Mouse (Mus musculus) induced T-regulatory cell, adult 2 months (primary cell): ENCODE measurements around the gene Phip.
A peak's percentile ranks its signal among the peaks of the same experiment; 100 is the strongest.

ENCODE experiments used
- DNase-seq: peaks from one replicate; pipeline ENCODE4 v3.0.0-alpha.2; 2012; ENCODE audit warnings: low read depth

Gene Phip

GRCm38 (mm10) chr9:82975342-82976215 lies at the start of gene Phip:
Gene Phip, minus strand, starts transcription at chr9:82975516.
- DNase-seq = peak; percentile 95

DNA sequence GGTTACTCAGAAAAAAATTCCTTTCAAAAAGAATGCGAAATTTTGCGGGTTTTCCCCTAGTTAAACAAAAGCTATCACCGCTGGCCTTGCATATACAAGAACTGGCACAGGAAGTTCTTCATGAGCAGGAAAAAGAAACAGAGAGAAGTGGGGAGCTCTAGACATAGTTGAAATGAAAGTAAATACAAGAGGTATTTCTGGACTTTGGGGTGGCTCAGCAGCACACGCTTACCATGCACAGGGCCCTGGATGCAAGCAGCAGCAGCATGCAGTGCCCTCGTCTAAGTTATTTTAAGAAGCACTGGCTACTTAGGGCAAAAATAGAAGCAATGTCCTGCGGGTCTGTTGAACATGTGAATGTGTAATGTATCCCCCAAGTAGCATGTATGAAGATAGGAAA lies 48.4 kb upstream of the Phip start:
- peak; percentile 53 for DNase-seq

DNA sequence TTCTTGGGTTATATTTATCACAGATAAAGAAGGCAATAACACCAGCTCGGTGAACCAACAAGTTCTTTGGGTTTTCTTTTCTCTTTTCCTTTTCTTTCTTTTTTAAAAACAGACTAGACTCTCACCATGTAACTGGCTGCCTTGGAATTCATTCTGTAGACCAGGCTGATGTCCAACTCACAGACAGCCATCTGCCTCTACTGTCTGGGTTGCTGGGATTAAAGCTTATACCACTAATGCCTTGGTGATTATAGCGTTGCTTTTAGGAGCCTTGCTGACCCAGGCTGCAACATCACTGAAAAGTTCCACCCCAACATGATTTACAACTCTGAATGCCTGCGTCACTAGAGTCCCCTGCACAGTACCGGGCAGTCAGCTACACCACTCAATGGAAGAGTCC lies 39.2 kb upstream of the Phip start:
- no peak for DNase-seq

GRCm38 (mm10) chr9:83008306-83008705 lies 33.0 kb upstream of the Phip start:
- DNase-seq = no peak

DNA sequence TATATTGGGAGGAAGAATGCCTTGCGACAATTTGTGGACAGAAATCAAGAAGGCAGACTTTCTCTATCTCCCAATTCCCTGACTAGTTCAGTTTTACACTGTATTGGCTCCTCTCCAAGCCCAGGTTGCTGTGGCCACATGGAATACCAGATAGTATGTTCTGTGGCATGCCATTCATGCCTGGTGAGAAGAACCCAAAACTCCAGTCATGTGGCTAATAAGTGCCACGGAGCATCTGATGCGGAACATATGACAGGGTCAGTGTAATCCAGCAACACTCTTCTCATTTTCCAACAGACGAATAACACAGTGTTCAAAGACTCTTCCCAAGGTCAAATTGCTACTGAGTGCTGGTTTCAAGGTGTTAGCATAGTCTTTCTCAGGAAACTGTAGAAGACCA lies 26.0 kb upstream of the Phip start:
- no peak for DNase-seq

GRCm38 (mm10) chr9:82997765-82998500 lies 22.6 kb upstream of the Phip start:
- DNase-seq = no peak

DNA sequence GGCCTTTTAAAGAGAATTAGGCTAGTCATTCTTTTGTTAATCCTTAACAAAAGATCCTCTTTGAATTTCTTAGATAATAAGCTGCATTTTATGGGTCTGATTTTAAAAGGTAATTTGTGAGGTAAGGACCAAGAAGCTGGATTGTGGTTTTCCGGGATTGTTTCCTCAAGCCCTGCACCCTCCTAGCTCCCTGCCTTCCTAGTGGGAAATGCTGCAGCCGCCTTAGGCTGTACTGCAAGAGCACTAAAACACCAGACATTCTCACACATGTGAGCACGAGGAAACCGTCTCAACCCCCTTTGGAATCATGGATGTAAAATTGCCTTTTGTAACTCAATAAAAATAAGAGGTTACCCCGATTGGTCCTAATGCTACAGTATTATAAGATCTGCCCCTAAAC lies 1.6 kb upstream of the Phip start:
- DNase-seq = no peak

- DNase-seq = no peak
Observed at GRCm38 (mm10) chr9:82976219-82976618, 903 bp upstream of the Phip start.

DNA sequence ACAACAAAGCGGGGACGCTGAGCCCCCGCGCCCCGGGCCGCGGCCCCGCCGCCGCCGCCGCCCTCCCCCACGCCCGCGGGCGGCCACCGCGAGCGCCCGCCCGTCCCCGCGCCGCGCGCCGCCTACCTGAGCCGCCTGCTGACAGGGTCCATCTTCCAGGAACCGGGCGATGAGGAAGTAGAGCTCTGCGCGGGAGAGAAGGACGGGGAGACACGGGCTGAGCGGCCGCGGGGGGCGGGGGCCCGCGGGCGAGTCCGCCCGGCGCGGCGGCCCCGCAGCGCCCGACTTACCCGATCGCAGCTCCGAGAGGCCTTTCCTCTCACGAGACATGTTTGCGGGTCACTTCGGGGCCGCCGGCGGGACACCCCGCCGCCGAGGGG lies 364 bp downstream of the Phip start:
- no peak for DNase-seq

DNA sequence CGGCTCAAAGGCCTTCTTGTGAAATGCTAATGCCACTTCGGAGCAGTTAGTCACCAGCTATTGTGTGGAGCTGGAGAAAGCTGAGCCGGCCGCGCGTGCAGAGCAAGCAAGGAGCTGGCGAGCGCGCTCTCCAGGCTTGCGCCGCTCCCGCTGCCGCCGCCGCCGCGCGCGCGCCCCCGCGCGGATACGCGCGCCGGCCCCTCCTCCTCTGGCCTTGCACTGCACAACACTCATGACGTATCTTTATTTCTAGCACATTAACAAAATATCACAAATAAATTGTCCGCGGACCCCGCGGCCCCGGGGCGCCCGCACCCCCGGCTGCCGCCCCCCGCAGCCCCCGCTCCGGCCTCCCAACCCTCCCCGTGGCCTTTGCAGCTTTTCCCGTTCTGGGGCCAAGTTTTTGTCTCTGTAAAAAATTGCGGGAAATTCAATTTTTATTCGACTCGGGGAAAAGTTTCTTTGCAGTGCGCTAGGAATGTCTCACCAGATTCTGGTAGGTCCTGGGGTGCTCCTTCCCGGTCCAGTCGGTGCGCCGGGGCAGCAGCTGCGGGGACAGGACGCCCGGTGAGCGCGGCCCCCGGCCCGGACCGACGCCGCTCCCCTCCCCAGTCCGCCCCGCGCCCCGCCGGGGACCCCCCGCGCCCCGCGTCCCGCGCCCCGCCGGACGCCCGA lies 992 bp downstream of the Phip start:
- peak; percentile 87 for DNase-seq

DNA sequence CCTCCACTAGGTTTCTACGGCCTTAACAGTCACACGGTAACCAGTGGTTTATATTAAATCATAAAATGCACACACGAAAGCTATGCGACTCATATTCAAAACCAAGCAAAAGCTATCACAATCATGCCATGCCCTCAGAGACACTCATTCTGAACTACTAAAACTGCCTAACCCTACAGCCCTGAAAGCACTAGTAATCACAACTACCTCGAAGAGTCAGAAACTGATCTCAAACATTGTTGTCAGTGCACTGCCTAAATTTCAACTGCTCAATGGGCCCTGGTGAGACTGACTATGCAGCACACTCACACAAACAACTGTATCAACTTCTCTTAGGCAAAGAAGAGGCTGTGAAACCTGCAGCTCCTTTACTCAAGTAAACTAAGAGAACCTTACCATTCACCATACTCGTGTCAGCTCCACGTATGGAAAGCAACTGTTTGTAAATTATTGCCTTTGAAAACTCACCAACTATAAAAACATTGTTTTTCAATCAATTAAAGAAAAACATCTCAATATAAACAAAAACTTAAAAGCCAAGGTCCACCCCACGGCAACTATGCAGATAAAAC lies 1.9 kb downstream of the Phip start:
- peak; percentile 46 for DNase-seq

DNA sequence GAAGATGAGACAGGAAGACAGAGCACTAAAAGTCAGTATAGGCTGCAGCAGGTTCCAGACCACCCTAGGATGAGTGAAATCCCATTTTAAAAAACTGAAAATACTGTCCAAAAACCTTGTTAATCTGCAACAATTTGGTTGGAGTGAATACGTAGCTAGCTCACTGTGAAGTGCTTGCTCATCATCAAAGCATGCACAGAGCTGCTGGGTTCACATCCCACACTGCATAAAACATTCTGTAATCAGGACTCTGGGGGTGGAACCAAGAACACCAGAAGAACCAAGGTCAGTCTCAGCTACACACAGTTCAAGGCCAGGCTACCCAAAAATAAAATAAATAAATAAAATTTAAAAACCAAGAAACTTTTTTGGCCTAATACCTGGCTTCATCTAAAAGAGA lies 3.9 kb downstream of the Phip start:
- DNase-seq = no peak

DNA sequence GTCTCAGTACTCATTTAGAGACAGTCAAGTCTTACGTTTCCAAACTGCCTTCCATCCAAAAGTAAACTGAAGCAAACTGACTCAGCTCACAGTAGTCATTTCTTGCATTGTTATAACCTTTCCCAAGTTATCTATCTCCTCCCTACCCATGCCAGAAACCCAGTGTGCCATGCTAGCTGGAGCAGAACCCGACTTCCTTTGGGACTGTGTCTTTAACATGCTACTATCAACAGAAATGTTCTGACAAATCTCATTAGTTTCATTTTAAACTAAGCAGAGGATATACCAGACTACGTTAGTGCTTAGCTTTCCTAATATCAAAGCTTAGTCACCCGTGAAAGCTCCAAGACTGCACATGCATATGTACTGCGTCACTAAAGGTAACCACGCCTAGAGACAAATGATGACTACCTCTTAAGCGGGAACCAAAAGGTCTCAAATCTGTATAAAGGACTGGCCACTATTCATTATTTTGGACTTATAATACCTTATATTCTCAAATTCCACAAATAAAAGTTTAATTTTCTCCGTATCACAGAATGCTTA lies 8.2 kb downstream of the Phip start:
- no peak for DNase-seq

- DNase-seq = peak; percentile 66
Observed at GRCm38 (mm10) chr9:82963981-82964380, 11.3 kb downstream of the Phip start.

DNA sequence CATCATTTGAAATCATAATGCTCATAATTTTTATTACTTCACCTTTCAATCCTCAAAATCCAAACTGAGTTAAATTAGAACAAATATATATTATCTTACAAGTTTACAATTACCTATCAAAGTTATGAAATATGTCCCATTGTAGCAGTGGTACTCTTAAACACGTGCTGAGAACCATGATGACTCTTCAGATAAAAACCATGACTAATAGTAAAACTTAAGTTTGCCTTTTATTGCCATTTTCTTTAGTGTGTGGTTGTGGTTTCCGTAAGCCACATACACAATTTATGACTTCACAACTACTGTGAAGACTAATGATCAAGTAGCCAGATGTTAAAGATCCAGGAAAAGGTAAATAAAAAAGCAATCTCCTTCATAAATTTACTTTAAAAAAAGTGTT lies 14.0 kb downstream of the Phip start:
- DNase-seq = peak; percentile 61

DNA sequence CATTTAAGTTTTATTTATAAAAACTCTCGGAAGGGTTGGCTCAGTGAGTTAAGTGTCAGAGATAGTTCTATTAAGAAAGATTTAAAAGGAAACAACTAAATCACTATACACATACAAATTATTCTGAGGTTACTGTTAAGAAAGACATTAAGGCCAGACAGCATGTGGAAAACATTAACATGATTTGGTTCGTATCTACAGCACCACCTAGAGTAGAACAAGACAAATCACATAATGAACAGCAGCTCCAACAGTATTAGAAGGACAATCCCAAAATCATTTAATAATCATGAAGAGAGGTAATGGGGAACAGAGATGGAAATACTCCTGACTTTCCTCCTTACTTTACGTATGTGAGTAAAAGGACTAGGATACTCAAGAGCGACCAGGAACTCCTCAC lies 20.0 kb downstream of the Phip start:
- peak; percentile 13 for DNase-seq

DNA sequence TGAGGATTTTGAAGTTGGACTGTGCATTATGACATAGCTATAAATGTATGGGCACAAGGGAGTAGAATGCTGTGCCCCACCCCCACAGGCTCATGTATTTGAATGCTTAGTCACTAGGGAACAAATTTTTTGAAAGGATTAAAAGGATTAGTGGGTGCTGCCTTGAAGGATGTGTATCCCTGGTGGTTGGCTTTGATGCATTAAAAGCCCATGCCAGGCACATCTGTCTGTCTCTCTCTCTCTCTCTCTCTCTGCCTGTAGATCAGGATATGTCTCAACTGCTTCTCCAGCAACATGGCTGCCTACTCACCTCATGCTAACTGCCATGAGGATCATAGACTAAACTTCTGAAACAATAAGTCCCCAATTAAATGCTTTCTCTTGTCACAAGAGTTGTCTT lies 23.0 kb downstream of the Phip start:
- no peak for DNase-seq

DNA sequence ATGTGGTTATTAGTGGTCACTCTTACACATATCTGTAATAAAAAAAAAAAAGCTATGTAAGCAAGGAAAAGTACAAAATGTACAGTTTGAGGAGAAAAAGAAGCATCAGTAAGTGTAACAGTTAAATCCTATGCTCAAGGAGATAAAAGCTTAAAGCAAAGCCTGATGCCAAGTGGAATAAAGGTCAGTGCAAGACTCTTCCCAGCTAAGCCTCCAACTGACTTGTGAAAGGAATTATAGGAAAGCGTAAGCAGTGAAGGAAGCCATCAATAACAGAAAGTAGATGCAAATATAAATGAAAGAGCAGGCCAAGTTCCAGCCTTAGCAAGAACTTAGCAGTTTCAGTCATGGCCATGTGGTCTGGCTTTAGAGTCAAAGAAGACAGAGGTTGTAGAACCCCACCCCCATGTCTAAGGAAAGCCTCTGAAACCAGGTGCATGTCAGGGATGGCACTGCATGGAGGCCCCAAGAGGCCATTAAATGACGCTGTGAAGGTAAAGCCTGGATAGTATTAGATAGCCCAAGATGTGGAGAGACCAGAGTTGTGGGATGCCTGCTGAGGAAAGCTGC lies 23.8 kb downstream of the Phip start:
- DNase-seq = no peak

- DNase-seq = no peak
Observed at GRCm38 (mm10) chr9:82907246-82907645, 68.1 kb downstream of the Phip start.

GRCm38 (mm10) chr9:82888645-82889044 lies 86.7 kb downstream of the Phip start:
- DNase-seq = no peak

DNA sequence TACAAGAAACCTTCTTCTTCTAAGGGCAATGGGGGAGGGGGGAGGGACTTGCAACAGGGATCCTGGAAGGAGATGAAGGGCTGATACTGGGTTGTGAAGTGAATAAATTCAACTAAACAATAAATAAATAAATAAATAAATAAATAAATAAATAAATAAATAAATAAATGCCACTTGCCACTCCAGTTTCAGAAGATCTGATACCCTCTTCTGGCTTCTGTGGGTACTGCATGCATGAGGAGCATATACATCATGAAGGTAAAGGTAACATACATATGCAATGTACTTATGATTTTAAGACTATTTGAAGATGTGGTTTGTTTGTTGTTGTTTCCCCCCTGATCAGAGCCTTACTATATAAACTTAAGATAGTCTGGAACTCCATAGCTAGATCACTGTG lies 91.1 kb downstream of the Phip start:
- peak; percentile 34 for DNase-seq

GRCm38 (mm10) chr9:82877078-82877477 lies 98.2 kb downstream of the Phip start:
- no peak for DNase-seq
